Mouse (Mus musculus): ENCODE data around the gene Adra2b.

GRCm38 (mm10) chr2:127338416-127338815 lies 24.6 kb upstream of the Adra2b start, which contains the start of gene Astl:
- TF ChIP-seq POLR2A (IDR thresholded peaks at IDR 0.05; ENCODE audit: borderline replicate concordance, extremely low read depth, insufficient read depth, insufficient read length, poor library complexity, severe bottlenecking) = no peak
- TF ChIP-seq CTCF (IDR thresholded peaks at IDR 0.05; ENCODE audit: borderline replicate concordance, extremely low read depth, insufficient read depth, insufficient read length) = no peak
